Mouse (Mus musculus) CD4-positive, CD25-positive, alpha-beta regulatory T cell, adult 9 weeks (primary cell): ENCODE data around the gene Slc6a6. TPM values are rescaled to one million over a fixed set of nuclear protein-coding genes. Genes with fewer than 3 reads are reported as not detected.

ENCODE experiments used
- polyA plus RNA-seq: library from polyadenylated mRNA; unstranded; fragments of 100-300 nt; shearing (Covaris generic); gene quantifications from one replicate; pipeline ENCODE4 v1.2.1, GENCODE M21; 2017

Slc6a6 gene
- 24.6 TPM for polyA plus RNA-seq

GRCm38 (mm10) chr6:91683602-91684473 lies at the start of gene Slc6a6:
Slc6a6 (plus strand) TSS chr6:91684053.

Other genes starting within 250 kb of the Slc6a6 start
- 18.5 TPM for gene Chchd4, start 210.5 kb upstream of the Slc6a6 start, polyA plus RNA-seq
- gene Tmem43, start 210.3 kb upstream of the Slc6a6 start, polyA plus RNA-seq, result 84.8 TPM
- gene Xpc, start 168.2 kb upstream of the Slc6a6 start, polyA plus RNA-seq, result 37.9 TPM
- 151 TPM for gene Lsm3, start 168.1 kb upstream of the Slc6a6 start, polyA plus RNA-seq
- 0.10 TPM for gene Grip2, start 143.2 kb downstream of the Slc6a6 start, polyA plus RNA-seq
- 41.2 TPM for gene Ccdc174, start 194.0 kb downstream of the Slc6a6 start, polyA plus RNA-seq
- 0.62 TPM for gene 4930590J08Rik, start 218.8 kb downstream of the Slc6a6 start, polyA plus RNA-seq